Mouse (Mus musculus): Measurements from ENCODE around the gene Pcsk6. TPM values are rescaled to one million over a fixed set of nuclear protein-coding genes. Genes with fewer than 3 reads are reported as not detected.

The Pcsk6 gene
- polyA plus RNA-seq, 2 experiments: 0.88 to 1.5 TPM

- 62% methylated on average over 6 of the region's 6 CpGs for WGBS (ENCODE audit: insufficient replicate concordance)
- no peaks in the 10 kb centered on the region for H3K36me3 ChIP-seq (replicated peaks; ENCODE audit: control insufficient read depth, insufficient read depth, low read depth)
Observed at GRCm38 (mm10) chr7:65903456-65903855, 41.9 kb downstream of the Pcsk6 start.

DNA sequence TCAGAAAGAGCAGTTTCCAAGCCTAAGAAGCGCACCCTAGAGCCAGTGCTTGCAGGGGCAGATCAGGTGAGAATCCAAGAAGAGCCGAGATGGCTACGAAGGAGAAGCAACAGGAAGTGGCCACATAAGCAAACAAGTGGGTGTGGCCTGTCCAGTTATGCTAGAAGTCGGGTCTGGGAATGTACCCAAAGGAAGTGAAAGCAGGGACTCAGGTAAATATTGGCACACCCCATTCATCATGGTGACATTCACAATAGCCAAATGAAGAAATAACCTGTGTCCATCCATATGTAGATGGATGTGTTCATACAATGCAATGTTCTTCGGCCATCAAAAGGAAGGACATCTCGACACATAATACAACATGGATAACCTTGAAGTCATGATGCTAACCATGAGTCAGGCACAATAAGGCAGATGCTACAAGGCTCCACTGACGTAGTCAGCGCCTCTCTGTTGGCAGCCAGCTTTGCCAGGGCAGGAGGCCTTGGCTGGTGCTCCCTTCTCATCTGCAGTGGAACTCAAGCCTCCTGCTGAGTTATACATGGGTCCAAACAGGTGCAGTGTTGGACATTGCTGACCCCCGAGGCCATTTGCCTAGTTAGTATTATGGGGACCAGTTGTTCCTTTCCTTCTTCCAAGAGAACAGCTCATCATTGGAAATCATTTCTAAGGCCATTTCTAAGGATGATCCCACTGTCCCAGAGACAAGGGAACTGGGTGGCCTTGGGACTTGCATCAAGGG is 45.2 kb downstream of the Pcsk6 start:
- H3K36me3 ChIP-seq (replicated peaks; ENCODE audit: control insufficient read depth, insufficient read depth, low read depth): no peaks in the 10 kb centered on the region
- no peaks in the 10 kb centered on the region for H3K9me3 ChIP-seq (ENCODE audit: control insufficient read depth, low read length)
- no peaks in the 10 kb centered on the region for H3K27me3 ChIP-seq (ENCODE audit: control insufficient read depth, insufficient read depth, low read length)
- no peak overlapping the region for H3K27ac ChIP-seq
- no peak overlapping the region for H3K4me3 ChIP-seq (ENCODE audit: insufficient read depth in 1 of 2, low read depth in 2 of 2, low read length in 2 of 2)
- TF ChIP-seq CTCF (IDR thresholded peaks at IDR 0.05; ENCODE audit: low read depth) (no peak), EP300 (IDR thresholded peaks at IDR 0.05; ENCODE audit: low read depth) (no peak)
- no peak overlapping the region for H3K9ac ChIP-seq (replicated peaks)
- 0 out of 4 replicates have a peak, but pooled peaks cover 0 to 11% of the 10 kb centered on the region in 2 experiments for H3K4me1 ChIP-seq (replicated peaks; ENCODE audit: control insufficient read depth in 2 of 2, insufficient read depth in 2 of 2, low read length in 1 of 2)
- DNase-seq (ENCODE audit: low read depth in 3 of 3, low spot score in 3 of 3) (no peak), ATAC-seq (ENCODE audit: insufficient read depth) (no peak)
- H3K4me2 ChIP-seq (ENCODE audit: low read depth): no peak overlapping the region
- WGBS (ENCODE audit: insufficient replicate concordance): 59% methylated on average over 9 of the region's 9 CpGs

More at GRCm38 (mm10) chr7:65903456-65903855, 41.9 kb downstream of the Pcsk6 start:
- H3K9me3 ChIP-seq (ENCODE audit: control insufficient read depth, low read length): no peaks in the 10 kb centered on the region
- ATAC-seq (ENCODE audit: insufficient read depth) (no peak), DNase-seq (ENCODE audit: low read depth in 3 of 3, low spot score in 3 of 3) (no peak)
- H3K27ac ChIP-seq: no peak overlapping the region
- H3K4me1 ChIP-seq (replicated peaks; ENCODE audit: control insufficient read depth in 2 of 2, insufficient read depth in 2 of 2, low read length in 1 of 2): 0 out of 4 replicates have a peak, but pooled peaks cover 0 to 11% of the 10 kb centered on the region in 2 experiments
- H3K9ac ChIP-seq (replicated peaks): no peak overlapping the region
- no peaks in the 10 kb centered on the region for H3K27me3 ChIP-seq (ENCODE audit: control insufficient read depth, insufficient read depth, low read length)
- no peak overlapping the region for H3K4me2 ChIP-seq (ENCODE audit: low read depth)
- H3K4me3 ChIP-seq (ENCODE audit: insufficient read depth in 1 of 2, low read depth in 2 of 2, low read length in 2 of 2): no peak overlapping the region
- TF ChIP-seq CTCF (IDR thresholded peaks at IDR 0.05; ENCODE audit: low read depth): no peak
- TF ChIP-seq EP300 (IDR thresholded peaks at IDR 0.05; ENCODE audit: low read depth): no peak

GRCm38 (mm10) chr7:65909343-65910127 is 48.0 kb downstream of the Pcsk6 start:
- no peaks in the 10 kb centered on the region for H3K27me3 ChIP-seq (ENCODE audit: control insufficient read depth, insufficient read depth, low read length)
- ATAC-seq (ENCODE audit: insufficient read depth) (no peak), DNase-seq (ENCODE audit: low read depth in 3 of 3, low spot score in 3 of 3) (no peak)
- no peaks in the 10 kb centered on the region for H3K36me3 ChIP-seq (replicated peaks; ENCODE audit: control insufficient read depth, insufficient read depth, low read depth)
- H3K4me3 ChIP-seq (ENCODE audit: insufficient read depth in 1 of 2, low read depth in 2 of 2, low read length in 2 of 2): no peak overlapping the region
- TF ChIP-seq EP300 (IDR thresholded peaks at IDR 0.05; ENCODE audit: low read depth): no peak
- no peak for TF ChIP-seq CTCF (IDR thresholded peaks at IDR 0.05; ENCODE audit: low read depth)
- no peaks in the 10 kb centered on the region for H3K9me3 ChIP-seq (ENCODE audit: control insufficient read depth, low read length)
- no peak overlapping the region for H3K4me2 ChIP-seq (ENCODE audit: low read depth)
- WGBS (ENCODE audit: insufficient replicate concordance): 62% methylated on average over 12 of the region's 12 CpGs
- H3K4me1 ChIP-seq (replicated peaks; ENCODE audit: control insufficient read depth in 2 of 2, insufficient read depth in 2 of 2, low read length in 1 of 2): no peaks in the 10 kb centered on the region
- no peak overlapping the region for H3K9ac ChIP-seq (replicated peaks)
- H3K27ac ChIP-seq: no peak overlapping the region

DNA sequence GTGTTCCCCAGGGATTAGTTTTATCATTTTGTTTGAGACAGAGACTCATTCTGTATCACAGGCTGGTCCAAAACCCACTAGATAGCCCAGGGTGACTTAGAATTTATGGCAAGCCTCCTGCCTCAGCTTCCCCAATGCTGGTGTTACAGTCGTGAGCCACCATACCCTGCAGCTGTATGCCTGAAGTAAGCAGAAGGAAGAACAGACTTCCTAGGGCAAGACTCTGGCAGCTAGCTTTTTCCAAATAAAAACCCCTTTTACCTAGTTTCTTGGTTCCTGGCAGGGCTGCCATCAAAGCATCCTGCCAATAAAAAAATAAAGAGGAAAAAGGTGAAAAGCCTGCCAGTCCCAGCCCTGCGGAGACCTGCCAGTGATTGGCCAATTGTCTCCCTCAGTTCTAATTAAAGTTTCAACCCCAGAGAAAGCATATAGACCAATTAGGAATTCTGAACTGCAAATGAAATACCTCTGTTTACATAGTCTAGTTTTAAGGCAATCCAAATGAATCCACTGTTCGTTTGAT is 51.6 kb downstream of the Pcsk6 start:
- no peak for DNase-seq (ENCODE audit: low read depth in 3 of 3, low spot score in 3 of 3)
- peaks cover 0 to 8% of the 10 kb centered on the region in 2 experiments; a peak in 2 of 4 replicates for H3K4me1 ChIP-seq (replicated peaks; ENCODE audit: control insufficient read depth in 2 of 2, insufficient read depth in 2 of 2, low read length in 1 of 2)
- H3K9me3 ChIP-seq (ENCODE audit: control insufficient read depth, low read length): no peaks in the 10 kb centered on the region
- ATAC-seq (ENCODE audit: insufficient read depth): no peak
- no peak overlapping the region for H3K4me2 ChIP-seq (ENCODE audit: low read depth)
- TF ChIP-seq CTCF (IDR thresholded peaks at IDR 0.05; ENCODE audit: low read depth) (no peak), EP300 (IDR thresholded peaks at IDR 0.05; ENCODE audit: low read depth) (no peak)
- no peak overlapping the region for H3K9ac ChIP-seq (replicated peaks)
- no peaks in the 10 kb centered on the region for H3K36me3 ChIP-seq (replicated peaks; ENCODE audit: control insufficient read depth, insufficient read depth, low read depth)
- H3K4me3 ChIP-seq (ENCODE audit: insufficient read depth in 1 of 2, low read depth in 2 of 2, low read length in 2 of 2): no peak overlapping the region
- no peaks in the 10 kb centered on the region for H3K27me3 ChIP-seq (ENCODE audit: control insufficient read depth, insufficient read depth, low read length)
- WGBS (ENCODE audit: insufficient replicate concordance): 53% methylated on average over 3 of the region's 3 CpGs
- no peak overlapping the region for H3K27ac ChIP-seq

Measured in liver, embryonic 14.5 days (tissue).